Mouse (Mus musculus) kidney, adult 18-20 months (tissue): Measurements from ENCODE around the gene Lsamp.

ENCODE experiments used
- DNase-seq: peaks from one replicate; pipeline ENCODE4 v3.0.0; 2021

Gene Lsamp

DNA sequence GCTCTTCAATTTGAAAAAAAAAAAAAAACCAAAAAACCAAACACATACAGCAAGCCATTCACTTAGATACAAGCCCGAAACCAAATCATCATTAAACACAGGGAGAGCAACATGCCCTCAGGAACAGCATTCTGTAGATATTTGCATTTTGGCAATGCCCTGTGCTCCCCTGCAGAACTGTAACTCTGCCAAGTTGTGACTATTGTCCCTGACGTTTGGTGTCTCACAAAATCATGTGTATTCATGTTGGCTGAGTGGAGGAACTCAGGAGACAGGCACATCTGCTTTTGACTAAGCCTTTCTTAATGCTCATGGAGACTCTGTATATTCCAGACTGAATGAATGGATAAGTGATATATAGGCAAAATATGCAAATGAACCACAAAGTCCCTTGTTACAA, 724.4 kb downstream of the Lsamp start:
- DNase-seq: no peak

DNA sequence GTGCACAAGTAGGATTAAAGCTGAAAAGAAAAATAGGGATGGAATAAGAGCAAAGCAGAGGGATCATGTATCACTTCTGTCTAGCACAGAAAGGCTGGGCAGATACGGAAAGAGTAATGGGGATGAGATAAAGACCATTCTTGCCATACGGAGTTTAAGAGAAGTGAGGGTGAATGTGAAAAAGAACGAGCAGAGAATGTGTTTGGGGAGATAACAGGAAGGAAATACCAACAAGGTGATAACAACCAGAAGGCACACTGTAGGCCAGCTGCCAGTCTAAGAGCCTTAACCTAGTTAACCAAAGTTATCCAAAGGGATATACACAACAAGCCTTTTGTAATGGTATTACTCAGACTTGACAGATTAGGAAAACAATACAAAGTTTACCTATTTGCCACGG, 725.4 kb downstream of the Lsamp start:
- no peak for DNase-seq

DNA sequence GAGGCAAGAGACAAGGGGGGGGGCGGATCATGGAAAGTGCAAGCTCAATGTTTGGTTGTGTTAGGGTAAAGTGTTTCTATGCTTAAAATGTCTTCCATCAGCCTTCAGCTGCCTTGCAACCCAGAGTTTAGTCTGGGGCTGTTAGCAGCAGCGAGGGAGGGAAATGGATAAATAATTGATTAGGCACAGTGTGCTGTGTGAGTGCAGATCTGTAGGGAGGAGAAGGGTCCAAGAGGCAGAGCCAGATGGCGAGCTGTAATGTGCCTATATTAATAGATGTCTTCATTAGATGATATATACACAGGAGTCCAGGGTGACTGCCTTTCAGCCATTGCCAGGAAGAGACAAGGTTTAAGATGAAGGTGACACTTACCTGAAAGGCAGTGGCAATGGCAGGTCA, 725.9 kb downstream of the Lsamp start:
- no peak for DNase-seq

DNA sequence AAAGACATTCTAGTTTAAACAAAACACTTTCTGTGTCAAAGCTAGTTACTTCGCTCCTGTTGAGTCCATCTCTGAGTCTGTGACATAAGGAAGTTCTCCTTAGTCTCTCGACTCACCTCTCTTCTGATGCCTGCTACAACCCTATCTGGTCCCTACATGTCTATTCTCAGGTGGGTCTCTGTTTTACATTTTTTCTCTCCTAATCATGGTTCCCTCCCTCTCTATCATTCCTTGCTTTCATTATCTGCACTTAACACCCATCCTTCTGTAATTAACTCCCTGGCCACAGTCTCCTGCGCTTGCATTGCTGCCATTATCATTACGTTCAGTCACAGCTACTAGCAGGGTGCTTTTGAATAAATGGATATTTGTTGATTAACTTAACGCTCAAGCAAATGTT, 726.3 kb downstream of the Lsamp start:
- DNase-seq: no peak

DNA sequence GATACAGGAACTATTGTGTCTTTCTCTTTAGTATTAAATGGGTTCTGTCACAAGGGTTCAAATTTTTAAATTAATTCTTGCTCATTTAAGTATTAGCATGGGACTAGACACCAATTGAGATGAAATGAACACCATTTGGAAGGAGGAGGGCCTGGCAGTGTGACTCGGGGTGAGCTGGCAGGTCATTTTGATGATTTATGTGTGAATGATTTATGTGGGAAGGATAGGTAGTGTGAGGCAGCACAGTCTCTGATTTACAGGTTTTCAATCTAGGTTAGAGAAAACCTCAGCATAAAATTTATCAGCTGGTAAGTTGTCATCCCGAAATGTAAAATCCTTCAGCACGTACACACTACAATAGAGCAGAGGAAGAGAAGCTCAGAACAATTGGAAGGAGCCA, 729.6 kb downstream of the Lsamp start:
- DNase-seq: no peak

DNA sequence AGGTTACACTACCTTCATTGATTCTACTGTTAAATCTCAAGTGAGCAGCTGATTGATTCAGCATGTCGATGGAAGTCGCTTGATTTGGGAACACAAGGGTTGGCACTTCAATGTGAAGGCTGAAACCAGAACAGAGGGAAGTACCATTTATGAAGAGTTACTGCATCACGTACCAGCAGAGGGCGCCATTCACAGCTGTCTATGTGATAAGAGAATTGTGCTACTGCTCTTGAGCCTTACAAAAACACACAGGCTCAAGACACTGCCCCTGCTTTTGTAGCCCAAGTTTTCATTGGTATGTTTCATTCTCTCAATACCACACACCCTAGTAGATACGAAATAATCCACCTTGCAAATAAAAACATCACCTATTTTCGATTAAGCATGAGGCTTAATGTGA, 754.9 kb downstream of the Lsamp start:
- DNase-seq: peak; percentile 49

DNA sequence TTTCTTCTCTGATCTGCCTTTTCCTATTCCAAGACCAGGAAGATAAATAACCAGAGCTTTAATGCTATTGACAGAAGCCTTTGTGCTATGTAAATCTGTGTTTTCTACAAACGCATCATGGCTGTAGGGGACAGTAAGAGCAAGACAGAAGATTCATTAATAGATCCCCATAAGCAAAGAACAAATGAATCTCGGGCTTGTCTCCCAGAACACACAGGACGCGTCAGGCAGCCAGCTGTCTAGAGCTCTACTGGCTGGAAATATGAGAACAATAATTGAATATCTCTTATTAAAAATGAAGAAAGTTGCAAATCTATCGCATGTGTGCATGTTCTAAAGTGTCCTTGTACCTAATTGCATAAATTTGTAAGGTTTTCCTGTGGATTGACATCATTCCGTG, 755.6 kb downstream of the Lsamp start:
- DNase-seq: no peak

DNA sequence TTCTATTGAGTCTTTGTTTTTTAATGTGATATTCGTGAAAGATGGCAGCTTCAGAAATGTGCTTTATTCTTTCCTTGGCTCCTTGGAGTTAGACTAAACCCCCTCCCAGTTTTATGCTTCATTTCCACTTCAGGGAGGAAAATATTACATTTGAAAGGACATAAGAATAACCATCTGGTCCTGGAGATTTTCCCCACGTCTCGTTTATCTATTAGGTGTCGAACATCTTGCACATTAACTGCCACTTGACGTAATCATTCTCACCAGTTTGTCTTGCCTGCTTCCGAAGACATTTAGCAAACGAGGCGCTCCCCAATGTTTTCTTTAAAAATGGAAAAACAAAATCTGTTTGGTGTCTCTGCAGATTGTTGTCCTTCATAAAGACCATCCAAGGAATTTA, 756.1 kb downstream of the Lsamp start:
- DNase-seq: no peak

DNA sequence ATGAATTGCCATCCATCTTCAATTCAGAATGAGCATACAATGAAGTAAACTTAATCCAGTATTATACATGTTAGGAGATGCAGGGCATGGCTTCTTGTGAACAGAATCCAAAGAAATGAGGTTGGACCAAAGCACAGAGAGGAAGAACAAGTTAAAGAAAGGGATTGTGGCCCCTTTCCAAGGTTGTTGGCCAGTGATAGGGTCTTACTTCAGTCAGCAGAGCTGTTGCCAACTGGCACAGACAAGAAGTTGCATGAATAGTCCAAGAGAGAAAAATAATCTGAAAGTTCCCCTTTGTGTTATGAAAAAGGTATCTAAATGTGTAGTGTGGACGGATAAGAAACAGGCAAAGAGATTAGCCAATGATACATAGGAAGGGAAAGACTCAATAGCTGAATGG, 843.0 kb downstream of the Lsamp start:
- DNase-seq: no peak

DNA sequence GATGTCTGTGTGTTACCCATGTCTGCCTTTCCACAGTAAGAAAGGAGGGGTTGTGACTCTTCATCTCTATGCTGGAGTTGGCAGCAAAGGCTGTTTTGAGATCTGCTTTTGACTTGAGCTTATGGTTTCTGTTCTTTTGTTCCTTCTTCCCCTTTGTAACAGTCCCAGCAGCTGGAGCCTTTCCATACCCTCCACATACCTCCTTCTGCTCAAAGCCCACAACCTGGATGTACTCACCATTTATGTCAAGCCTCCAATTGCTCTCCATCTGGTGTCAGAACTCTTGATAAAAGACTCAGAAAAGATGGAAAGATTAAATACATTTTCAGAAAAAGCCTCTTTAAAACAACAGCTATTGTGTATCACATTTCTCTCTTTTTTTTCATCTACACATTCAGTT, 847.4 kb downstream of the Lsamp start:
- DNase-seq: no peak

DNA sequence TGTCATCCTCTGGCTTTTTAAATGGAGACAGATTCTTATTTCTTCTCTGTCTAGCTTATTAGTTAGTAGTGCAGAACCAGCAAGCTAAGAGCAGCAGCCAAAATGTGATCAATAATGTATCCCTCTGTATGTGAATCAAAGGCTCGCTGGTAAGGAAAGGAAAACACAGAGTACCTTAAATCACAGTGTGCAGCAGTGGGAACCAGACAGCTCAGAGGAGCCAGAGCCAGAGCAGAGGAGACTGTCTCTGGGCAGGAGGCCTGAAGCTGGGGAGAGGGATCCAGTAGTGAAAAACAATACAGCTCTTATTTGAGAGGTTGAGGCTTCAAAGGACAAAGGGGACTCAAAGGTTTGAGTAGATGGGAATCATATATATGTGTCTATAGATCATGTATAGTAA, 857.6 kb downstream of the Lsamp start:
- no peak for DNase-seq

DNA sequence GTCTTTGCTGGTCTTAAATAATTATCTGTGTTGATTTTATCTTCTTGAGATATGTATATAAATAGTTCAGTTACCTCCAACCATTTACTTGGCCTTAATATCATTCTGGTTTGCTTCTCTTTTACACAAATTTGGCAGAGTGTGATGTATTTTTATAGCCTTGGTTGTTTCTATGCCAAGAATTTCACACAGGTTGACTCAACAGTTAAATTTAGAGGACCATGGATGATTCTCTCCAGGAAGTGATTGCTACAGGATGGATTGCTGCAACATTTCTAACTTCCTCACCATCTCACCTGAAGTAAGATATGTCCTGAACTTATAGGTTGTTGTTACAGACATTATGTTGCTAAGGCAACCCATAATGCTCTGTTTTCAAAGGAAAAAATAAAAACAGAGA, 882.6 kb downstream of the Lsamp start:
- DNase-seq: no peak

DNA sequence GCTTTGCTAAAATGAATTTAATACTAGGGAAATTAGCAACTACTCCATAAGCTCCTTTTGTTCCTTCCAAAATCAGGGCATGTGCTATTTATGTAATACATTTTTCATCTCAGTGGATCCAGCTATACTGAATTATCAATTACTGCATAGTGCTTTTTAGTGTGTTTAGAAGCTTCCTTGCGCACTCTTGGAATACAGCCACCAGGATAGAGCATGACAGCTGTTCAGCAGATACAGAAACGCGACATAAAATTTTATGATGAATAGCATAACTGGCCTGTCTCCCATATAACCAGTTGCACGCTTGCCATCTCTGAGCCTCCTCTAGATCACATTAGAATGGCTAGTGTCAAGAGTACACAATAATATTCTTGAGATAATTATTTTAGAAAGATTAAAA, 894.1 kb downstream of the Lsamp start:
- DNase-seq: no peak

DNA sequence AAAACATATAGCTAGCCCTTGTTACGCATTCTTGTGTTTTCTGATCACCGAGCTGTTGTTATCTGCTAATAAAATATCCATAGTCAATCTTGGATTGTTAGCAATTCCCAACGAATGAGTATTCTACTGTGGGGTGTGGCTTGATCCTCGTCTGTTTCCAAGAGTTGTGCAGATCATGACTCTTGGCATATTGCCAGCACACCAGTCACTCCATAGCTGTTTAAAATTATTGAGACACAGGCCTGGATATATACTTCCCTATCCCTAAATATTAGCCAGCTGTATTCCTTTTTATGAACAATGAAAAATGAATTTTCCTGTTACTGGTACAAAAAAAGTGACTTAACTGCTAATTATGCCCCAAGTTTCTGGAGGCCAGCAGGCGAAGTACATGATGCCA, 897.8 kb downstream of the Lsamp start:
- DNase-seq: no peak

DNA sequence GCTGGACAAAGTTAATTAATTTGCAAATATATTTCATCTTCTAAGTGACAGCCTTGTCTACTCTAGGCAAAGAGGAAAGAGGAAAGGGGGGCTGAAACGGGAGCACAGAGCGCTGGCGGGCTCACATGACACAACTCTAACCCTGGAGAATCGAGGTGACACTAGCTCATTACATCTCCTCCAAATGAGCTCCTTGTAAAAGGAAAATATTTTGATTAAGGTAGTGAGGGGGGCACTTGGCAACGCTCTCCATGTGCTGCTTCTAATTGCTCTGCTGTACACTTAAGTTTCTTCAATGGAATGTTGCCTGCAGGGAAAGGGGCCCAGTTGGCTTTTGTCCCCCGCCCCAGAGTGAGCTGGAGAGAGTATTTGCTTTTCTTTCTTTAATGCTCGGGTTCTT, 907.2 kb downstream of the Lsamp start:
- no peak for DNase-seq

DNA sequence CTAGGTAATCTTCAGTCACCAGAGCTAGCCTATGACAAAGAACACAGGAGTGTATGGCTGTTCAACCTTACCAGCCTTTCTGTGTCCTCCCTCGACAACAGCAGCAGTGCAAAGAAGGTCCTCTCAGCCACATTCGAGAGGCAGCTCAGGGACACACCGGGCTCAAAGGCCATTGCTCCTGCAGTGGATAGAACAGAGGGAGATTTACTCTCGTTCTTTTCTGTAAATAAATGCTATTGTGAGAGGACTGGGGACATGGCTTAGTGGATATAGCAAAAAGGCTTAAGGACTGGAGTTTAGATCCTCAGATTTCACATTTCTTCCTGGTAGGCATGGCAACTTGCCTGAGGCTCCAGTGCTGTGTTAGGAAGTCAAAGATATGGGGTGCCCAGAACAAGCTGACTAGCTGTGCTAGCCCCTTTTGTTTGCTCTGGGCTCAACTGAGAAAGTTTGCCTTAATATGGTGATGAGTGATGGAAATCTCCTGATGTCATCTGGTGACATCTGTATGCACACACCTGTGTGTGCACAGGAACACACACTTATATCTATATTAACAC, 913.7 kb downstream of the Lsamp start:
- DNase-seq: no peak

DNA sequence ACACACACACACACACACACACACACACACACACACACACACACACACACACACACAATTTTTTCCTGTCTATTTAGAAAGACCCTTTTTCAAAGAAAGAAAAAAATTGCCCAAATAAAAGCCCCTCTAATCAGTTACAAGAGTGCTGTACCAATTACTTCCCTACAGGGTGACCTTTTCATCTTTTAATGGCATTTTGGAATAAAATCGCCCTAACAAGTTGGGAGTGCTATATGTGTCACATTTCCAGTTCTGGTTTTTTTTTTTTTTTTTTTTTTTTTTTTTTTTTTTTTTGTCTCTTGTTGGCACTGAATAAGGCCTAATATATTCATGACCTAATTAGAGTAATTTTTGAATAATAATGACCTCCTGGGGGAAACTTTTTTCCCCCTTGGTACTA, 923.7 kb downstream of the Lsamp start:
- DNase-seq: no peak

DNA sequence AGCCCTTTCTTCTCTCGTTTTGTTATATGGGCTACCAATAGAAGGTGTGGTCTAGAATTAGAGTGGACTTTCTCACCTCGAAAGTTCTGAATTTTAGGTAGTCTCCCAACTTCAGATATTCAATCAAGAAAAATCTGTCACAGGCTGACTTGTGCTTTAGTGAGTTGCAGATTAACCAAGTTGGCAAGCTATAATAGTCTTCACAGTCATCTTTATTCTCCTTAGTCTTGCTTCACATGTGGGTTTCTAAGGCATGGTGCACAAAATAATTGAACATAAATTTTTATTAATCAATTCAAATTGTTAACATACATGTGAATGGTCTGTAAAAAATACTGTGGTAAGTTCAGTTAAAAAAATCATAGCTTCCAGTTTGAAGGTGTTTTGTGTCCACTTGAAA, 930.0 kb downstream of the Lsamp start:
- no peak for DNase-seq

DNA sequence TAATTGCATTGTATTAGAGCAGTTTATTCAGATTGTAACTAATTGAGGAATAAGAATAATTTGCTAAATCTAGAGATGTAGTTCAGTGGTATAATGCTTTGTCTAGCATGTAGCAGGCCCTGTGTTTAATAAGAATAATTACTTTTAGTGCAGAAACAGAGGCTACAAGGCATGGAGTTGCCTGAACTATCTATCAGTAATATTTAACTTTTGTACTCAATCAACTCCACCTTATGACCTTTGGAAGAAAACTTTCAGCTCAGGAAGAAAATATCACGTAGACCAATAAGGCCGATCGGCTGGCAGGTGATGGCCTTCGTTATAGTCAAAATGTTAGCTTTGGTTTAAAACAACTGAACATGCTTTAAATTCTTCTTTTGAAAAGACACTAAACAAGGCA, 946.4 kb downstream of the Lsamp start:
- DNase-seq: no peak

DNA sequence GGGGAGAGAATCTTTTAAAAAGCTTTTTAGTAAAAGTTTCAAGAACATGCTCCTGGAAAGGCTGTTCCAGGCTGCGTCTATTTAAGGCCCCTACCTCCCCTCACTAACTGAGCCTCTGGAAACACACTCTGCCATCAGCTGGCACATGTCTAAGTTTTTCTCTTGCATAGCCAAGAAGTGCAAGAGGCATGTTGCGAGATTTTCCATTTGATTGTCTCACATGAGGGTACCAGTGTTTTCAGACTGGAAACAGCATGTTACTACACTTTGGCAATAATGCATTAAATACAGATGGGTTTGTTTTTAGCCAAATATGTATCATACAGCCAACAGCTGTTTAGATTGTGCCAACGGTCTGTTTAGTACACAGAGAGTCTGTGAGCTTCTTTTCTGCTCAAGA, 958.1 kb downstream of the Lsamp start:
- no peak for DNase-seq

DNA sequence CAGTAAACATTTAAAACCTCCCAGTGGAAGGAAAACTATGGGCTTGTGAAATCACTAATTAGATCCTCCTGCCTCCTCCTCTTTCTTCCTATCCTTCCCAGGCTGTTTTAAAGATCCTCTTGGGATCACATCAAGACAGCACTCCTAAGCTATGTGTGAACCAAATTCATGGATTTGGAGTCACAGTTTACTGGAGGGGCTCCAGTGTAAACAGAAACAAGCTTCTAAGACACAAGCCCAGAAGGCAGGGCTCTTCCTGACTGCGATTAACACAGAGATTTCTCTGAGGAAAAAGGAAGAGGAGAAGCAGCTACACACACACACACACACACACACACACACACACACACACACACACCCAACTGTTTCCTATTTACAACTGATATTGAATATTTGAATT, 961.7 kb downstream of the Lsamp start:
- no peak for DNase-seq

DNA sequence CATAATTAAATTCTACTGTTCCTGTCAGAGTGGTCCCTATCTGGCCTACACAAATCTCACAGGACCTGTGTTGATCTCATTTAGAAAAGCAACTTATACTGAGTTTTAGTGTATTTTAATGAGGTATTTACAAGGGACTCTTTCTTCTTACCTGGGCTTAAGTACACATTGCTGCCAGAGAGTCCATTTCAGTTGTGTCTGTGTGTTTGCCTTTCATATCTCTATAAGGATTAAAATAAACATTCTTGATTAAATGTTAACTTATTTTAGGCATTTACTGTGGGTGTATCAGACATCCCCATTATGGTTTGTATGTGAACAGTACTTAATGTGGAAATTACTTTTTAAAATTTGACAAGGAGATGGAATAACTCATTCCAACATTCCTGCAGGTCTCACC, 963.9 kb downstream of the Lsamp start:
- no peak for DNase-seq

DNA sequence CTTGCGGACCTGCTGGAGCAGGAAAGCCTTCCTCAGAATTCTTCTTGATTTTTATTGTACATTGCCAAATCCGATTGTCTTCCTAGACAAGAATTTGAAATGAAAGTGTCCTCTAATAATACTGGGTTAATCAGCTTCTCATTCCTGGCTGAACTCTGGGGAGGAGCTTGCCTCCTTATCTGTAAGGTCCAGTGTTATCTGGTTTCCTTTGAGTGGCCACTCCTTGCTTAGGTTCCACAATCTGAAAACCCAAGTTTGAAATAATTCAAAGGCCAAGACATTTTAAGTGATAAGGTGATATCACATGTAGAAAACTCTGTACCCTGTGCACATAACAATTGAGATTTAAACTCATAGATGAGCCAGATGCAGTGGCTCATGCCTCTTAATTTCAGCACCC, 975.0 kb downstream of the Lsamp start:
- DNase-seq: no peak

DNA sequence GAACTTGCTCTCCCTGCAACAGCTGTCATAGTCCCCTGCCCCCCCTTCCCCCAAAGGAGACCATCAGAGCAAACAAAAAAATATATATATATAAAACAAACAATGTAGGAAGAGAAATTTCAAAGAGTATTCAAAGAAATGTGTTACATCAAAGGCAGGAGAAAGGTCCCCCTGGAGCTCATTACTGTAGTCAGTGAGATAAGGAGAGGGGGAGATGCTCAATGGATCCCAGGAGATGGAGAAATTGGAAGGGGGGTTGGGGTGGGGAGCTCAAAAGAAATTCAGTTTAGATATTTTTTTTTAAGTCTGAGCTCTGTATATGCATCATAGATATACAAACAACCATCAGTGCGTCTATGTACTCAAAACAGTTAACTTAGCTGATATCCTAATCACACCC, 976.4 kb downstream of the Lsamp start:
- no peak for DNase-seq

DNA sequence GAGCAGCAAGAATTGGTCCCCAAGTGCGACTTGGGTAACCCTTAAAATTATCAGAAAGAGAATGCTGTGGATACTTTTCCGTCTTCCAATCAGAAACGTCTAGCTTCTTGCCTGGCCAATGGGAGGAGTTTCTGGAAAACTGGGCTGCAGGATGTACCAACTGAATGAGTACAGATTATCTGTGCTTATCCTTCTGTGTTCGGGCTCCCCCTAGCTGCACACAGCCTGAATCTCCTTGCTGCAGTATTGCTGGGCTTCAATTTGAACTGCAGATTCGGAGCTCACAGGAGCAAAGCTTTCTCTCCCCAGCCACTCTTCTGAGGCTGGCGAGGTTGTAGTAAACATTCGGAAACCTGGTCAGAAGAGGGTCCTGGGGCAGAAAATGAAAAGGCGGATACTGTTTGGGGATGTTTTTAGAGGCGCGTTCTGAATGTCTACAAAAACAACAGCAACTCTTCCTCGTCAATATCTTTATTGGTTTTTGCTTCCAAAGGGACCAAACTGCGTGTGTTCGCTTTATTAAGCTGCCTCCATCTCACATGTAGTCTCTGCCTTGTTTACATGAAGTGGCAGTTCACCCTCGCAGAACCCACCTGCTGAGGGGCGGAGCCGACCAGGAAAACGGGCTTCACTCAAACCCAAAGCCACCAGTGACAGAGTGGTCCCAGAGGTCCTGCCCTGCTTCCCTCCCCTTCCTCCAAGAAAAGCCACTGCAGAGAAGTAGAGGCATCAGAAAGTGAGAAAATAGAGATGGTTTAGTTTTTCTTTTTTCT, 984.1 kb downstream of the Lsamp start:
- DNase-seq: peak; percentile 63
